Mouse (Mus musculus) CD4-positive helper T cell, adult 2 months (primary cell): ENCODE data around the gene Fank1.

Experiments
- DNase-seq: peaks from one replicate; pipeline ENCODE4 v3.0.0-alpha.2; 2012; ENCODE audit warnings: low read depth, missing footprints, low spot score

The Fank1 gene

GRCm38 (mm10) chr7:133768027-133768426 is 8.6 kb upstream of the Fank1 start:
- DNase-seq = no peak

DNA sequence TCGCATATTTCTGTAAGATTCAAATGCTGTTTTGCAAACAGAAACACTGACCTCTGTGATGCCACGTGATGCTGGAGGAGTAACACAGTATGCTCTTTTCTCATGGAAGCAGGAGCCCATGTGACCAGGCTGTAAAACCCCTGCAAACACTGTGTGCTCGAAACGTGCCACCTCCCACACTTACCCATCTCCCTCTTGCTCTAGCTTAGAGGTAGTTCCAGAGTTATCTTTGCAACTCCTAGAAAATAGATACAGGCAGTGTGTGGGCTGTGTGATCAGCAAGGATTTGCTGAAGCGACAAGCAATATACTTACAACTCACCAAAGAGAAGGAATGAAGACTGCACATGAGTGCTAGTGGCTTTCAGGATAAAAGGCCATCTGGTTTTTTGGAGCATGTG is 8.1 kb upstream of the Fank1 start:
- no peak for DNase-seq

DNA sequence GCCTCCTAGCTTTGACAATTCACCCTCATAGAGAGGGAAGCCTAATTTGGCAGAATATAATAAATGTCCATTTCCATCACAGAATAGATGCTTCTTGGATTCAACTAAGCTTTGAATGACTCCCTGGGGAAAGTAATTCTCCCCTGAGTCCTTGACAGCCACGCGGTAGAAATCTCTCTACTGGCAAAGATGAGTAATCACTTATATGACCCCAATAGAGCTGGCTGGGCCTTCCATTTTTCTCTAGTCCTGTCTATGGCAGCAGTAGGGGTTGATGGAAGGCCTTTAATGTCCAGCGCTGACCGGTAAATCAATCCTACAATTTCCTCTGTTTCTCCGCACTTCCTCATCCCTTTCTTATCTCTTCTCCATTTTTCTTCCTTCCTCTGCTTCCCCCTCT is 1.5 kb upstream of the Fank1 start:
- no peak for DNase-seq

DNA sequence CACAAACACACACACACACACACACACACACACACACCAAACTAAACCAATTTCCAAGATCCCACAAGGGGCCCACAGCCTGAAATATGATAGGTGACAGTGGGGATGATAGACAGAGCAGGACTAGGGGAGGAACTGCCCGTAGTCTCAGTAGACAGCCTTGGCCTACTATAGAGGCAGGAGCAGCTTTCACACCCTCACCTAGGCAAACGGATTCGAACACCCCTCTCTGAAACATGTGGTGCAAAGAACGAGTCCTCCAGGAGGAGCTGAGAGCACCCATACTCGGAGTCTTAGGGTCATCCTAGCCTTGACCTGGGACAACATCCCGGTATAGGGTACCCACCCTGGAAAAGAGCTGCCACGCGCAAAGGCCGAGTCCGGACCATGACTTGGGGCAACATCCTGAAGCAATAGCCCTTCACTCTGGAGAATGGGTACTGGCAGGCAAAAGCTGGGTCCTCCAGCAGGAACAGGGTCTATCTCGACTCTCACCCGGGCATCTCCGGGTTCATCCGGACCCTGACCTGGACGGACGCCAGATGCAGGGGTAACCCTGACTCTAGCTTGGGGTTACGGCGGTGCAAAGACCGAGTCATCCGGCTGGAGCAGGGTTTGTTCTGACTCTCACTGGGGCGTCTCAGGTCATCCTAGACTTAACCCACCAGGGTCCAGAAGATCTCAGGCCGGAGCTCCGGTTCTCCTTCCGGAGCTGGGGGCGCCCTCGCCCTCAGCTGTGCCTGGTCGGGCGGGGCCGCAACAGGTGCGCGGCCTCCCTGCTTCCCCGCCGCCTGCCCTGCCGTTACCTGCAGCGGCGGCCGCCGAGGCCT is 650 bp upstream of the Fank1 start:
- DNase-seq = no peak

DNA sequence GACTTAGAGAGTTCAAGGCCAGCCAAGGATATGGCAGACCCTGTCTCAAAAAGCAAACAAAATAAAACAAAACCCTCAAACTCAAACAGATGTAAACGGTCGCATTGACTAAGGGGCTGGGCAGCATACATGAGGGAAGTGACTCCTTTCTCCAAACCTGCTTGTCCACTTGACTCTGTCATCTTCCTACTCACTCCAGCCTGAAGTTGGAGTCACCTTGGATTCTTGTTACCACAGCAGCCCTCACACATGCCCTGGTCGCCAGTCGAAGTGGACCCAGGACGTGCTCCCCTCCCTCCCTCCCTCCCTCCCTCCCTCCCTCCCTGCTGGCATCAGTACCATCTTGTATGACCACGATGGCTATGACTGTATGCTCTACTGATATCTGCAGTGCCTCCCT is 4.9 kb downstream of the Fank1 start:
- DNase-seq = no peak

DNA sequence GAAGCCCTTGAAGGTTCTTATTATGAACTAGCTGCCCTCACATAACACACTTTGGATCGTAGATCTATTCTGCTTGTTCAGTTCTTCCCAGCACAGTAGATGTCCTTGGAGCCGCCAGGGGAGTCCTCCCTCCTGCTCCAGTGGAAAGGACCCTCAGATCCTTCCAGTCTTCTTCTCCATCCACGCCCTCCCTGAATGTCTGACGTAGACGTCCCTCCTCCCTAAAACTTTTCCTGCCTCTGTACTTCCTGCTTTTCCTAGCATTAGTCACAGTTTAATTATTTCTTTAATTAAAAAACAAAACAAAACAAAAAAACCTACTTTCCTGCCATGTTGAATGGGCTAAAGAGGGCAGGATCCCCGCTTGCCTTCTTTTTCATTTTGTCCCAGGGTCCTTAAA is 5.3 kb downstream of the Fank1 start:
- no peak for DNase-seq

GRCm38 (mm10) chr7:133782717-133783435 is 6.2 kb downstream of the Fank1 start, which contains the start of gene Dhx32:
Dhx32 (minus strand) TSS chr7:133782726.
- peak; percentile 33 for DNase-seq

DNA sequence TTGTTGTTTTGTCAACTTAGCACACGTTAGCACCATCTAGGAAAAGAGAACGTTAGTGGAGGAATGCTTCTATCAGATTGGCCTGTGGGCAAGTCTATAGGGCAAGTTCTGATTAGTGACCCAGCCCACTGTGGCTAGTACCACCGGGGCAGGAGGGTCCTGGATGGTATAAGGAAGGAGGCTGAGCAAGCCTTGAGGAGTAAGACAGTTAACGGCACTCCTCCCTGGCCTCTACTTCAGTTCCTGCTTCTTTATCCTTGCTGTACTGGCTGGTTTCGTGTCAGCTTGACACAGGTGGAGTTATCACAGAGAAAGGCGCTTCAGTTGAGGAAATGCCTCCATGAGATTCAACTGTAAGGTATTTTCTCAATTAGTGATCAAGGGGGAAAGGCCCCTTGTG is 10.9 kb downstream of the Fank1 start:
- no peak for DNase-seq

- no peak for DNase-seq
Observed at GRCm38 (mm10) chr7:133788147-133788546, 11.5 kb downstream of the Fank1 start.

DNA sequence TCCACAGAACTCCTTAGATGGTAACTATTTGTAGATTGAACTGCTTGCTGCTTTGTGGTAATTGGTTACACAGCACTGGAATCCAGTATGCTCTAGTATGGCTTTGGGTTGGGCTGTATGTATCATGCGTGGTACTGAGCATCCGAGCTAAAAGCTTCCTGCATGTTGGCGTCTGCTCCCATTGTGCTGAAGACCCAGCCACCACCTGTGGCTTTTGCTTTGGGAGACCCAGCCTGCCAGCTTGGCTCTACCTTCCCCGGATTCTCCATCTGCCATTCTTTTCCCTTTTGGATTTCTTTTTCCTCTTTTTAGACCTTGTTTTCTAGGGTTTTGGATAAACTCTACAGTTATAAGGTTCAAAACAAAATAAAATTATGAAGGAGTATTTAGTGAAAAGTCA is 13.5 kb downstream of the Fank1 start:
- no peak for DNase-seq

DNA sequence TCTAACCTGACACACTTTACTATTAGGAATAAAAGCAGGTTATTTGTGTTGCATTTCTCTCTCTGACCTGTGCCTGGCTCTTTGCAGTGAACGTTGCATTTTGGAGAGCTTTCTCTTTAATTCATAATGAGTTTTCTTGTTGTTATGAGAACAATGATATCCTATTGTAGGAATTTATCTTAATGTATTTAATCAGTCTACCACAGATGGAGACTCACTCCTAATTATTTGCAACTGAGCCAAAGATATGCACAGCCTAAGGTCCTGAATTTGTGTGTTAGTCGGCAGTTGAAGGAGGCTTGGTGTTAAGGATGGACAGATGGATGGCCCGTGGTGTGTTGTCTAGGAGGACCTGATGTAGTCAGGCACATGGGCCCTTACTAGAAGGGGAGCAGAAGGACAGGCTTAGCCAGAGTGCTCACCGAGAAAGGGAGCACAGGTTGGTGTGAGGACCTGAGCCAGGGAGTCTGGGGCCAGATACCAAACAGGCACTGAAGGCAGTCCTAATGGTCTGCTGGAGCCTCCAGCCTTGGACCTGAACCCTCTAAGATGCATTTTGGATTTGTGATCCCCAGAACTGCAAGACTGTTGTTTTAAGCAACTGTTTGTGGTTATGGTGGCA is 14.1 kb downstream of the Fank1 start:
- no peak for DNase-seq

DNA sequence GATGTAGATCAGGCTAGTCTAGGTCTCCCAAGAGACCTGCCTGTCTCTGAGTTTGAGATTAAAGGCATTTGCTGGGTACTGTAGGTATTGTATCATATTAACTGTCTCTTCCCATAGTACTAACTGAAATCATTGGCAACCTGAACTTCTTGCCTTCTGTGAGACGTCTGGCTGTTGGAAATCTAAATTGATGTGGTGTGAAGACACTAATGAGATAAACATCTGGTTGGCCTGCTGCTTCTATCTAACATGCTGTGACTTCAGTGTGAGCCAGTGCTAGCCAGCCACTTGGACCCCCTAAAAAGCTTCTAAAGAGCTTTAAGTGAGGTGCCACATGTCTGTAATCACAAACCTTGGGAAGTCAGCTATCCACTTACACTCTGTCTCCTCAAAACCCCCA is 16.1 kb downstream of the Fank1 start:
- no peak for DNase-seq

DNA sequence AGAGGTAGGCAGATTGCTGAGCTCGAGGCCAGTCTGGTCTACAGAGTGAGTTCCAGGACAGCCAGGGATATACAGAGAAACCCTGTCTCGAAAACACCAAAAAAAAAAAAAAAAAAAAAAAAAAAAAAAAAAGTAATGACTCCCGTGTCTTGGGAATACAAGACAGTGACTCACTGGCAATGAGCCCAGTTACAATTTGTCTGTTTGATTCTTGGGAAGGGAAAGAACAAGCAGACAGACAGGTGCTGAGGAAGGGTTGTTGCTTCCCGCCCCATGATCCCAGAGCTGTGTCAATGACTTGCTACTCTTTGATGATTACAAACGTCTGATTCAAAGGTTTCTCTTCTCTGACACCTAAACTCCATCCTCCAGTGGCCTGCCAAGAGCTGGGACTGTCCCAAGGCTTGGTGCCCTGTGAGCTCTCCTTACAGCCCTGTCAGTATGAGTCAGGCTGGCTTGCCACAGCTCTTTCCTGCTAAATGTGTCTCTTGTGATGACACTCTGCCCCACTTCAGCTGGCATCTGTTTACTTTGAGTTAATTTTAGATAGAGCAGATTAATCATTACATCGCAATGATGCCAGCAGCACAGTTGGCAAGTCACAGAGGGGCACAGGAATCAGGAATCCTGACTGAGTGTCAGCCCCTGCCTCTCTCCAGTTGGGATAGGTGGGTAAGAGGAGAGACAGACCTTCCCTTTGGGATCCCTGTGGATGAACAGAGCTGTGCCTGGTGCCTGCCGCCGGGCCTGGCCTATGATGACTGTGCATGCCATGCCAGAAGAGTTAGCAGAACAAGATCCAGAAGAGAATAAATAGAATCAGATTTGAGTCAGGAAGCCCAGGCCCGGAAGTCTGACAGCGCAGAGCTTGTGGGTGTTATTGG is 16.8 kb downstream of the Fank1 start:
- DNase-seq = no peak

GRCm38 (mm10) chr7:133794720-133795119 is 18.1 kb downstream of the Fank1 start:
- no peak for DNase-seq

GRCm38 (mm10) chr7:133799928-133800327 is 23.3 kb downstream of the Fank1 start:
- DNase-seq = no peak

- DNase-seq = no peak
Observed at GRCm38 (mm10) chr7:133801823-133802222, 25.2 kb downstream of the Fank1 start.

DNA sequence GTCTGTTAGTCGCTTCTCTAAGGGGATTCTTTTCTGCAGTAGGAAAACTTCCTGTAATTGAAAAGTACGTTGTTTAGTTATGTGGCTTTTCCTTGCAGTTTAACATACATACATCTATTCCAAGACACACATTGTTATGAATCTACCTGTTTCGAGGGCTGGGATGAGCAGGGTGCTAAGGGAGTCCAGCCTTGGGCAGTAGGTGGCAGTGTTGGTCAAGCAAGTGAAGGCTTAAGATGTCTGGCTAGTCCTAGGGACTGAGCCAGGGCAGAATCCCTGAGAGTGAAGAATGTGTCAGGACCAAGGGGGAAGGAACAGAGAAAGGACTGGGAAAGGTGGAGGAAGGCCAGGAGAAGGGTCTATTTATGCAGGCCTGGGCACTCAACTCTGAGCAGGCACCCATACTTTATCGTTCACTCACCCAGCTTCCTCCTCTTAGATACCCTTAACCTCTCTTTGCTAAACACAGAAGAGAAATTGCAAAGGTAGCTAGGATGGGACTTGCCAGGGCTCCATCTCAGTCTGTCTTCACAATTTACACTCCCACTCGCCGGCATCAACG is 29.0 kb downstream of the Fank1 start:
- no peak for DNase-seq

GRCm38 (mm10) chr7:133812927-133813326 is 36.3 kb downstream of the Fank1 start:
- no peak for DNase-seq

DNA sequence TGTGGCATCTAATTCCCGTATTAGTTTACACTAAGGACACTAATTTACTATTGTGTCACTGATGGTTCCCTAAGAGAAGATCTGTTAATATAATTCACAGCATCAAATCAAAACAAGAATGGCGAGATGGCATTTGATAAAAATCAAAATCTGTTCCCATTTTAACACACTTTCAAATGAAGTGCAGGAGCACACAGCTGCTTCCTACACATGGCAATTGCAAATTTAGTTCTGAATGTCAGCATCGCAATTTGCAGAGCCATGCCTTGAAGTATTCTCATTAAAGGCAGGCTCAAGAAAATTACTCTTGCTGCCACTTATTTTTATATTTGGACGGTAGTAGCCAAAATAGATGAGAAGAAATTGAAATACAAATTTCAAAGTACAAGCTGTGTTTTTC is 36.7 kb downstream of the Fank1 start:
- no peak for DNase-seq

GRCm38 (mm10) chr7:133823751-133824150 is 47.1 kb downstream of the Fank1 start:
- no peak for DNase-seq

- peak; percentile 5 for DNase-seq
Observed at GRCm38 (mm10) chr7:133824579-133824978, 47.9 kb downstream of the Fank1 start.
